Mouse (Mus musculus) lung, adult 2 months (tissue): Measurements from ENCODE around the gene Insm1.

Experiments
- CTCF ChIP-seq: fragments of 200-500 bp; IDR thresholded peaks from 2 replicates; pipeline ENCODE4 v1.5.1; 2011; ENCODE audit warnings: mild to moderate bottlenecking, low read length, control low read depth; ENCODE audit not compliant: insufficient read depth
- POLR2A ChIP-seq: fragments of 200-500 bp; IDR thresholded peaks from 2 replicates; pipeline ENCODE4 v1.6.1; 2011; ENCODE audit warnings: low read depth, mild to moderate bottlenecking, control low read depth, low read length, borderline replicate concordance; ENCODE audit errors: extremely low read depth

- TF ChIP-seq POLR2A (no peak), CTCF (no peak)
Observed at GRCm38 (mm10) chr2:146183830-146184793, 37.6 kb upstream of the Insm1 start.
